Mouse (Mus musculus) kidney, embryonic 14.5 days (tissue): ENCODE data around the gene Fnbp1. TPM values are rescaled to one million over a fixed set of nuclear protein-coding genes. Genes with fewer than 3 reads are reported as not detected.

Experiments
- ATAC-seq: fragments of 200-750 bp; cut with Nextera tagmentation; 2 replicates; pipeline ENCODE4 v1.8.0; 2017; ENCODE audit warnings: moderate number of reproducible peaks, mild to moderate bottlenecking, moderate TSS enrichment, moderate library complexity; ENCODE audit not compliant: low FRiP score, low TSS enrichment
- H3K27ac ChIP-seq: fragments of 300-500 bp; sonication (generic); 2 replicates; pipeline ENCODE4 v1.5.1; 2014; ENCODE audit warnings: low read depth, mild to moderate bottlenecking, low read length, moderate library complexity, mixed read lengths
- H3K27me3 ChIP-seq: fragments of 300-500 bp; sonication (generic); 2 replicates; pipeline ENCODE4 v1.6.1; 2014; ENCODE audit warnings: mild to moderate bottlenecking, low read length; ENCODE audit not compliant: control insufficient read depth, insufficient read depth
- H3K36me3 ChIP-seq: fragments of 300-500 bp; sonication (generic); 2 replicates; pipeline ENCODE4 v1.6.1; 2014; ENCODE audit warnings: low read length, mixed read lengths; ENCODE audit not compliant: control insufficient read depth, insufficient read depth
- H3K4me1 ChIP-seq: fragments of 300-500 bp; sonication (generic); 2 replicates; pipeline ENCODE4 v1.6.1; 2014; ENCODE audit warnings: low read length, mixed read lengths; ENCODE audit not compliant: control insufficient read depth, insufficient read depth
- H3K4me2 ChIP-seq: fragments of 300-500 bp; sonication (generic); replicated peaks from 2 replicates; pipeline ENCODE4 v1.6.1; 2014; ENCODE audit warnings: low read depth, mild to moderate bottlenecking, low read length
- H3K4me3 ChIP-seq: fragments of 300-500 bp; sonication (generic); 2 replicates; pipeline ENCODE4 v1.5.1; 2014; ENCODE audit warnings: mild to moderate bottlenecking, low read length
- H3K9ac ChIP-seq: fragments of 300-500 bp; sonication (generic); 2 replicates; pipeline ENCODE4 v1.6.1; 2014; ENCODE audit warnings: low read depth, mild to moderate bottlenecking, low read length, moderate library complexity
- H3K9me3 ChIP-seq: fragments of 300-500 bp; sonication (generic); 2 replicates; pipeline ENCODE4 v1.6.1; 2016; ENCODE audit warnings: low read length; ENCODE audit not compliant: control insufficient read depth
- WGBS: fragments of 180-500 bp; shearing (Covaris S2); extraction: QIAGEN DNeasy Blood & Tissue Kit; methylation state at CpG from one replicate; pipeline ENCODE4 v1.1.7; 2014; 5-methylcytosine and 5-hydroxymethylcytosine counted together
- polyA plus RNA-seq: library from polyadenylated mRNA; unstranded; fragments of >200 nt; fragmentation: Nextera tagmentation; extraction: Ambion mirVana; gene quantifications from 2 replicates; pipeline ENCODE4 v1.2.1, GENCODE M21; 2014

Gene Fnbp1
- polyA plus RNA-seq, 1 experiment from 2014 or later = 24.1 TPM

GRCm38 (mm10) chr2:31036811-31037210, 105.0 kb downstream of the Fnbp1 start:
- Histone ChIP-seq H3K9me3 (no peaks in the 10 kb centered on the region), H3K36me3 (peaks cover 44% of the 10 kb centered on the region), H3K9ac (no peak overlapping the region), H3K4me2 (no peak overlapping the region), H3K27ac (no peak overlapping the region), H3K27me3 (no peaks in the 10 kb centered on the region), H3K4me3 (no peak overlapping the region), H3K4me1 (no peaks in the 10 kb centered on the region)
- ATAC-seq = no peak
- WGBS = 93% methylated on average over 6 of the region's 6 CpGs

GRCm38 (mm10) chr2:31031972-31032371, 109.8 kb downstream of the Fnbp1 start:
- no peaks in the 10 kb centered on the region for H3K27me3 ChIP-seq
- H3K9ac ChIP-seq = no peak overlapping the region
- peaks cover 4% of the 10 kb centered on the region; the same call in 1 of the 2 replicates for H3K4me1 ChIP-seq
- H3K9me3 ChIP-seq = no peaks in the 10 kb centered on the region
- peaks cover 46% of the 10 kb centered on the region for H3K36me3 ChIP-seq
- no peak overlapping the region for H3K27ac ChIP-seq
- H3K4me3 ChIP-seq = no peak overlapping the region
- WGBS = 85% methylated on average over 7 of the region's 7 CpGs
- H3K4me2 ChIP-seq = no peak overlapping the region
- no peak for ATAC-seq

GRCm38 (mm10) chr2:31026642-31027041, 115.2 kb downstream of the Fnbp1 start:
- Histone ChIP-seq H3K4me2 (no peak overlapping the region), H3K36me3 (peaks cover 9% of the 10 kb centered on the region), H3K9ac (no peak overlapping the region), H3K4me3 (no peak overlapping the region), H3K27me3 (no peaks in the 10 kb centered on the region), H3K4me1 (peaks cover 5% of the 10 kb centered on the region; the same call in 1 of the 2 replicates), H3K27ac (no peak overlapping the region), H3K9me3 (no peaks in the 10 kb centered on the region)
- 50% methylated on average over 8 of the region's 8 CpGs for WGBS
- no peak for ATAC-seq

- H3K27ac ChIP-seq = no peak overlapping the region
- H3K27me3 ChIP-seq = no peaks in the 10 kb centered on the region
- no peak overlapping the region for H3K4me3 ChIP-seq
- H3K36me3 ChIP-seq = peaks cover 10% of the 10 kb centered on the region
- WGBS = 27% methylated on average over 3 of the region's 3 CpGs
- no peak overlapping the region for H3K4me2 ChIP-seq
- no peak overlapping the region for H3K9ac ChIP-seq
- no peaks in the 10 kb centered on the region for H3K9me3 ChIP-seq
- no peak for ATAC-seq
- H3K4me1 ChIP-seq = peaks cover 5% of the 10 kb centered on the region; the same call in 1 of the 2 replicates
These were observed 116.3 kb downstream of the Fnbp1 start for GRCm38 (mm10) chr2:31025458-31025857.

- ATAC-seq = no peak
- Histone ChIP-seq H3K9ac (no peak overlapping the region), H3K9me3 (no peaks in the 10 kb centered on the region), H3K27ac (no peak overlapping the region), H3K4me2 (no peak overlapping the region), H3K27me3 (no peaks in the 10 kb centered on the region), H3K4me3 (no peak overlapping the region), H3K4me1 (peaks cover 5% of the 10 kb centered on the region; the same call in 1 of the 2 replicates), H3K36me3 (peaks cover 14% of the 10 kb centered on the region)
- WGBS = 29% methylated on average over 5 of the region's 5 CpGs
These were observed 117.0 kb downstream of the Fnbp1 start for GRCm38 (mm10) chr2:31024618-31025370.

- H3K4me1 ChIP-seq = peaks cover 5% of the 10 kb centered on the region; the same call in 1 of the 2 replicates
- H3K4me3 ChIP-seq = no peak overlapping the region
- ATAC-seq = no peak
- no peak overlapping the region for H3K4me2 ChIP-seq
- no peak overlapping the region for H3K27ac ChIP-seq
- no peaks in the 10 kb centered on the region for H3K9me3 ChIP-seq
- H3K27me3 ChIP-seq = no peaks in the 10 kb centered on the region
- H3K9ac ChIP-seq = no peak overlapping the region
- peaks cover 14% of the 10 kb centered on the region; the same call in 1 of the 2 replicates for H3K36me3 ChIP-seq
- 80% methylated on average over 5 of the region's 5 CpGs for WGBS
These were observed 117.9 kb downstream of the Fnbp1 start for GRCm38 (mm10) chr2:31023940-31024339.

- no peak for ATAC-seq
- no peaks in the 10 kb centered on the region for H3K4me1 ChIP-seq
- 93% methylated on average over 2 of the region's 2 CpGs for WGBS
- no peaks in the 10 kb centered on the region for H3K9me3 ChIP-seq
- H3K4me3 ChIP-seq = no peak overlapping the region
- H3K36me3 ChIP-seq = peaks cover 36% of the 10 kb centered on the region
- no peaks in the 10 kb centered on the region for H3K27me3 ChIP-seq
- H3K9ac ChIP-seq = no peak overlapping the region
- H3K27ac ChIP-seq = no peak overlapping the region
- H3K4me2 ChIP-seq = no peak overlapping the region
These were observed 121.6 kb downstream of the Fnbp1 start for GRCm38 (mm10) chr2:31020202-31020601.

- no peak for ATAC-seq
- H3K36me3 ChIP-seq = peaks cover 36% of the 10 kb centered on the region
- WGBS = 89% methylated on average over 8 of the region's 8 CpGs
These were observed 122.8 kb downstream of the Fnbp1 start for GRCm38 (mm10) chr2:31019011-31019410.

GRCm38 (mm10) chr2:31018519-31018918, 123.3 kb downstream of the Fnbp1 start:
- no peaks in the 10 kb centered on the region for H3K27me3 ChIP-seq
- no peak overlapping the region for H3K27ac ChIP-seq
- WGBS = 83% methylated on average over 8 of the region's 8 CpGs
- no peak overlapping the region for H3K4me3 ChIP-seq
- no peak for ATAC-seq
- no peak overlapping the region for H3K4me2 ChIP-seq
- H3K36me3 ChIP-seq = peaks cover 36% of the 10 kb centered on the region
- H3K4me1 ChIP-seq = no peaks in the 10 kb centered on the region
- no peaks in the 10 kb centered on the region for H3K9me3 ChIP-seq
- H3K9ac ChIP-seq = no peak overlapping the region

More at GRCm38 (mm10) chr2:31019011-31019410, 122.8 kb downstream of the Fnbp1 start:
- Histone ChIP-seq H3K9ac (no peak overlapping the region), H3K4me3 (no peak overlapping the region), H3K27me3 (no peaks in the 10 kb centered on the region), H3K27ac (no peak overlapping the region), H3K4me2 (no peak overlapping the region), H3K9me3 (no peaks in the 10 kb centered on the region), H3K4me1 (no peaks in the 10 kb centered on the region)
